Mouse (Mus musculus) liver, adult (tissue): ENCODE data around the gene 2700049A03Rik.

ENCODE experiments used
- GATA4 ChIP-seq: IDR thresholded peaks from 2 replicates; pipeline ENCODE4 v1.6.1; 2014; ENCODE audit warnings: mild to moderate bottlenecking, low read length; ENCODE audit not compliant: insufficient replicate concordance

Gene 2700049A03Rik

DNA sequence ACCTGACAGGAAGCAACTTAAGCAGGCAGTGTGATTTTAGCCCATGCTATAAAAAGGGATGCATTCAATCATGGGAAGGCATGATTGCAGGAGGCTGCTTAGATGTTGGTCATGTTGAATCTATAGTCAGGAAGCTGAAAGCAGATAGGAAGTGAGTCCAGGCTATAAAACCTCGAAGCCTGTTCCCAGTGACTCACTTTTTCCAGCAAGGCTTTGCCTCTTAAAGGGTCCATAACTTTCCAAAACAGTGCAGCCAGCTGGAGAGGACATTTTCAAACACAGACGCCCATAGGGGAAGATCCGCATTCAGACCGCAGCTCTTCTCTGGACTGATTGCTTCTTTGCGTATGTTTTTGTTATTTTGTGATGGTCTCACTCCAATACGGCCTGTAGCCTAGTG, 18.3 kb downstream of the 2700049A03Rik start:
- no peak for TF ChIP-seq GATA4

DNA sequence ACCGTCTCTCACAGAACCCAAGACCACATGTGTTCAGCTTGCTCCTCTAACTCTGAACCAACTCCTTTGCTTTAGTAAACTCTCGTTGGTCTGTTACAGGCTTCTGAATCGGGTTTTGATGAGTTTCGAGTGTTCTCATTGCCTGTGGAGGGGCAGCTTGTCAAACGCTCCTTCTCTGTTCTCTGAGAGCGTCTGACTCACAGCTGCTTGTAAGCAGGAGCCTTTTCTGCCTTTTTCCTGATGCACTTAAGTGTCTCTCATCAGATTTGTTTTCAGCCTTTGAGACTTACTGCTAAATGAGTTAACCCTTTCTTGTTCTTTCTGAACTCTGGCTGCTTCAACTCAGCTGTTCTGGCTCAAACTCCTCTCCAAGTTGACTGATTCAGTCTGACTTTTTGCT, 21.3 kb downstream of the 2700049A03Rik start:
- TF ChIP-seq GATA4, result no peak

DNA sequence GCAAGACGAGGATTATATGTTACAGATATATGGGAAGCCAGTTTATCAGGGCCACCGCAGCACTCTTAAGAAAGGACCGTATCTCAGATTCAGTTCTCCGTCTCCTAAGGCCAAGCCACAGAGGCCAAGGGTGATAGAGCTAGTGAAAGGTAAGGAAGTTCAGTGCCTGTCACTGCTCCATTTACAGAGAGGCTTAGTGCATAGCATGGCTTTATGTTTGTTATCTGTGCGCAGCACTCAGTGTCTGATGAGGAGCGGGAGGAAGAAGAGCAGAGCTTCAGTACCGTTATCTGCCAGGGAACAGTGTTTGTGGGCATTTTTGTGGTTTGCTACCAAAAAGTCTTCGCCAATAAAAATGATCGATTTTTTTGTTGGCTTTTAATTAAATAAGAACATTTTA, 27.8 kb downstream of the 2700049A03Rik start:
- no peak for TF ChIP-seq GATA4

DNA sequence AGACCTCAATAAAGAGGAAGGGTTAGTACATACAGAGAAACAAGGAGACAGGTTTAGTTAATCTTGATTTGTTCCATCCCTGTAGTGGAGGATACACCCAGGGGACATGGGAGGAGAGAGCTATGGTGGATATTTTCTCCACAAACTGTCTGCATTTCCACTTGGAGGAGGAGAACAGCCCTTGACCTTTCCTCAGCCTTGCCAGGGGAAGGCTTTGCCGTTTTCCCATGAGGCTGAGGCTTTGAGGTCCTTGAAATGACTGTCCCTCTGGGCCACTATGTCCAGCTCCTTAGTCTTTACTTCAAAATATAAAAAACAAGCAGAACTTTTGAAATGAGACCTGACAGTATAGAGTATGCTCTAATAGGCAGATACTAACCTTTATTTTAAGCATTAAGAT, 33.3 kb downstream of the 2700049A03Rik start:
- no peak for TF ChIP-seq GATA4

DNA sequence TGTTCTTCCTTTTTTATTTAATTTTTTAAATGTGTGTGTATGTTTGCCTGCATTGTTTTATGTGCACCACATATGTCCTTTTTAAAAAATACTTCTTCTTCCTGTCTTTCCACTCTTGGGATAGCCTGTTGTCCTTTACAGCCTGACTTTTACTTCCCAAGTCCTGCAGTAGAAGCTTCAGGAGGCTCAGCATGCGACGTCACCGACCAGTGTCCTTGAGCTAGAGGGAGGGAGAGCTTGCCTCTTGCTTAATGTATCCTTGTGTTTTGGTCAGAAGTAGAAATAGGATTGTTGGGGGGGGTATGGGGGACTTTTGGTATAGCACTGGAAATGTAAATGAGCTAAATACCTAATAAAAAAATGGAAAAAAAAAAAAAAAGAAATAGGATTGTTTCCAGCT, 47.1 kb downstream of the 2700049A03Rik start:
- TF ChIP-seq GATA4, result no peak

DNA sequence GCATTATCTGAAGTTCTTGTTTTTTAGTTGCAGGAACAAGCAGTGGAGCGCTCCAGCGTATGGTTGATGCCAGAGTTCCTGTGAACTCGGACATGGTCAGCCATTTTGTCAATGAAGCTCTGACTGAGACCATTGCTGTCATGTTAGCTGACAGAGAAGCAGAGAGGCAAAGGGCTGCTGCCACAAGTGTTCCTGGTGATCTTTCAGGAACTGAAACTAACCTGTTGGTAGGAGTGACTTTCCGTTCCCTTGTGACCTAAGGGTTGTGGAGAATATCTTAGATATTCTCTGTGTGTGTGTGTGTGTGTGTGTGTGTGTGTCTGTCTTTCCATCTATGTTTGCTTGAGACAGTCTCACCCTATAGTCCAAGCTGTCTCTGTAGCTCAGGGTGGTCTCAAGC, 47.7 kb downstream of the 2700049A03Rik start:
- TF ChIP-seq GATA4, result no peak

DNA sequence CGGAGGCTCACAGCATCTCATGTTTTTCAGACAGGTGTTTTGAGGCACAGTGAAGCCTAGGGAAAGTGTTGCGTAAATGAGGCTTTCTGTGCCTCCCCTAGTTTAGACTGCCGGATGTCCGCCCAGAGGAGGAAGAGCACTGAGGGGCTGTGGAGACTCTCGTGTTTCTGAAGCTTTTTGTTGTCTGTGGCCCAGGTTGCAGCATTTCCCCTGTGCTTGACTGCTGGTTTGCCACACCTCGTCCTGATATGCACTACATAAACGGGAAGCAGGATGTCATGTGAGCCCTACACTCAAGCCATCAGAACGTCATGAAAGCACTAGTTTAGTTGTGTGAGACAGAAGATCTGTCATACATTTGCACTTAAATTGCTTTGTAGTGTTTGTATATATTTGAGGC, 56.1 kb downstream of the 2700049A03Rik start:
- TF ChIP-seq GATA4, result no peak

DNA sequence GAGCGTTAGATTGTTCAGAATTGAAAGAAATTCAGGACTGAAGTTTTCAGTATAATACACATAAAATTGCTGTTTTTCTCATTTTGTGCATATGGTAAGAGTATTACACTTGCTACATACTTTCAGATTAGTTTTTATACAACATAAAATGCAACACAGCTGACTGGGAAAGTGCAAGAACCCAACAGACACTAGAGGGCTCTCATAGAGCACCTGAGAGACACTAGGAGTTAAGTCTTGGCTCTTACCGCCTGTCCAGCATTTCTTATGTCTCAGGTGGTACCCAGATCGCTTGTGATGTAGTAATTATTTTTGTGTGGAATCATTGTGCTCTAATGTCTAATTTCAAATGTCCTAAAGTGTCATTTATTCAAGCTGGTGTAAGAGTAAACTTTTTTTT, 61.0 kb downstream of the 2700049A03Rik start:
- TF ChIP-seq GATA4, result no peak

DNA sequence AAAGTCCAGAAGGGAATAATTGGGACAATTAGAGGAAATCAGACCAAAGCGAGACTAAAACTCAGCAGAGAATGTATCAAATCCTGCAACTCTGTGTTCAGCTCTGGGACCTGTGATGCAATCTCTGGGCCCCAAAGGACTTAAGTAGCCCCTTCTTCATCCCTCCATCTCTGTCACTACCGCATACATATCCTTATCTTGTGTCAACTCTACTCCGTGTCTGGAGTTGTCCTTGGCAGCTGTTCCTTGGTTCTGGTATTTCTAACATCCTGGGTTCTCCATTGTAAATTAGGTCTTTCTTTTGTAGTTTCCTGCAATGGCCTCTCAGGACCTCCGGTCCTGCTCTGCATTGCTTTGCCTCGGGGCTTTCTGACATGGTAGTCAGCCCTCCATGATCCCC, 65.1 kb downstream of the 2700049A03Rik start:
- no peak for TF ChIP-seq GATA4

DNA sequence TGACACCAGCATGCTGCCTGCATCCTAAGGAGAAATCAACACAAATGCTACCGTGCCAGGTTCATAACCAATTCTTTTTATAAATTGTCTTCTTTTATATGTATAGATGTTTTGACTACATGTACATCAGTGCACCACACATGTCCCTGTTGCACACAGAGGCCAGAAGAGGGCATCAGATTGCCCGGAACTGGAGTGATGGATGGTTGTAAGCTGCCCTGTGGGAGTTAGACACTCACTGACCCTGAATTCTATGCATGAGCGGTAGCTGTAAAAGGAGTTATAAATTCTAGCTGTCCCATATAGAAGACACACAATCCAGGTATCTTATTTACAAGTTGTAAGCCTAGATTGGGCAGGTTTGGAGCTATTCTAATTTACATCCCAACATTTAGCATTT, 67.7 kb downstream of the 2700049A03Rik start:
- no peak for TF ChIP-seq GATA4

DNA sequence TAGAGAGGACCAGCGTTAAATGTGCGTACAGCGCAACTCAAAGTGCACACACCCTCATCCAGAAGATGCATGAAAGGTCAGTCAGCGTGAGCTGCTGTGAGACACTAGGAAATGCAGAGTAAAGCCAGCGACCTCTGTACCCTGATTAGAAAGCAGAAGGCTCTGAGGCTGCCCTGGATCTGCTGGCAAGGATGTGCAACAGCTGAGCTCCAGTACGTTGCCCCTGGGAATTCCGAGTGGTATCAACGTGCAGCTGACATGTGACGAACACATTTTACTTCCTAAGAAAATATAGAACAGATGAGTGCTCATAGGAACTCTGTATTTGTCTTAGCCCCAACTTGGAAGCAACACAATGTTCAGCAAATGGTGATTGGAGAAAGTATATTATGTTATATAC, 80.5 kb downstream of the 2700049A03Rik start:
- peak; percentile 14; the same call in 1 of the 2 replicates for TF ChIP-seq GATA4

DNA sequence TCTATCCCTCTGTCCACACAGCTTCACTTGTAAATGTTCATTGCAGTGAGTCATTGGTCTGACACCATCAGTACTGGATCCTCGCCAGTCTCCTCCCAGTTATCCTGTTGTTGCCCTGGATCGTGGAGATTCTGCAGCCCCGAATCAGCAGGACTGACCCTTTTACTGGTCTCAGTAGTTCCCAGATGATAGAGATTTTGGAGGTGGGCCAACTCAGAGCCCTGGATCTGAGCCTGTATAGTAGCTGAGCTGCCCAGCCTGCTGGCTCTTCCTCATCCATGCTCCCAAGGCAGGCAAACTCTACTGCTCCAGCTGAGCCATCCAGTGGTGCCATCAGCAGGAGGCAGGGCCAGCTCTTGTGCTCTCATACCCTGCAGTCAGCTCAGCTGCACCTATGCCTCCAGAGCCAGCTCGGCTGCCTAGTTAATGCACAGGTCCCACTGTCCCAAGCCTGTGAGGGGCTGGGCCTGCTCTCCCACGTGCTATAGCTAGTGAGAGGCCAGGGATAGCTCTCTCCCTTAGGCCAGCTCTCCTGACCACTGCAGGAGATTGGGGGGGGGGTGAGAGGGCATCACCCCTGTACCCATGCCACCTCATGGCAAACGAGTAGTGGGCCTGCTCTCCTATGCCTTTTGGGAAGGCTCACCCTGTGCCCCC, 81.3 kb downstream of the 2700049A03Rik start:
- peak; percentile 56; the same call in 1 of the 2 replicates for TF ChIP-seq GATA4

DNA sequence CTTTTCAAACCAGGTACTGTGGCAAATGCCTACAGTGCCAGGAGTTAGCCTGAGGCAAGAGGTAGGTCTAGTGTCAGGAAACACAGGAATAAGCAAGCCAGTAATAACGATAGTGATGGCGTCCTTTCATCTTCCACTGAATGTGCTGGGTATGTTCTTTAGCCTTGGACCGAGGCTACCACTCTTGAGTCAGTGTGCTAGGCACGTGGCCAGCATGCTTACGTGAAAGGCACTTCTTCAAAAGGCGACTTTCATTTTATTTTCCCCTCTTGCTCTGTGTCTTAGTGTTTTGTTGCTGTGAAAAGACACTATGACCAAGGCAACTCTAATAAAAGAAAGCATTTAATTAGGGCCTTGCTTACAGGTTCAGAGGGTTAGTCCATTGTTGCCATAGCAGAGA, 86.1 kb downstream of the 2700049A03Rik start:
- TF ChIP-seq GATA4, result no peak

DNA sequence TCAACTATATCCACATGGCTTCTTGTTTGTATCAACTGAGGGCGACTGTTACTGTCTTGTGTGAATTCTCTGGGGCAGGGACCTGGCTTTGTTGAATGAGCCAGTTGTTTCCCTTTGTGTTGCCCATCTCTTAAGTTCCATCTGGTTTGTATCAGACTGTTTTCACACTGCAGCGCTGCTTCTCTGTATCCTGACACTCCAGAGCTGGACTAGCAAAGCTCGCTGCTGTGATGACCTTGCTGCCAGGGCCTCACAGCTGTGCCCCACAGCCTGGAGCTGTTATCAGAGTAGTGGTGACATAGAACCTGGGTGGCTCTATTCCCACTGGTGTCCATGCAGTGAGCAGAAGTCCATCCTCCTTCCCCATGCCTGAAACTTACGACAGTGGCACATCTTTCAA, 91.1 kb downstream of the 2700049A03Rik start:
- TF ChIP-seq GATA4, result no peak

DNA sequence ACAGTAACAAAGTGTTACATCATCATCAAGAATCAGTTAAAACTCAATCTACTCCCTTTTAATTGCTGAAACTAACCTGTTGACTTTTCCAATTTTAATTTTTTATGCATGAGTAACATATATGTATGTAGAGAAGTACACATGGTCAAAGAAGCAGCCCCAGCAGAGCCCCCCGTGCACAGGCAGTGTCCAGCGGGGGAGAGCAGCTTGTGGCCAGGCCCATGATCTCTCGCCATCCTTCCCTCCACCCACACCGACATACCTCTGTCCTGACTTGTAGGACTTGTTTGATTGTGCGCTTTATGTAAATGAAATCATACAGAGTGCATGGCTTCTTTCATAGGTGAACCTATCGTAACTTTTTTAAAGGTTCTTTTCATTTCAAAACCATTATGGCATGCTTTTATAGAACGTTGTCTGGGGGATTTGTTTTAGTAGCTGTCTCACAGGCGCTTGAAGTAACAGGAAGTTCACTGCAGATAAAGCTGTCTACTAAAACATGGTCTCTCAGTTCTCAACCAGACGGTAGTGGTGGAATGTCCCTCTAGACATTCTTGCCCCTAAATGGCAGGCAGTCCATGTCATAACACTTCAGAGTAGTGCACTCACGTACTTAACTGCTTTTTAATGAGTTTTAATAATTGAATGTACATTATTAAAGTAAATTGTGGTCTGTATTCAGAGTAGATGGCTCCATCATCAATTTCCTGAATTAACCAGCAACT, 92.4 kb downstream of the 2700049A03Rik start:
- TF ChIP-seq GATA4, result no peak

DNA sequence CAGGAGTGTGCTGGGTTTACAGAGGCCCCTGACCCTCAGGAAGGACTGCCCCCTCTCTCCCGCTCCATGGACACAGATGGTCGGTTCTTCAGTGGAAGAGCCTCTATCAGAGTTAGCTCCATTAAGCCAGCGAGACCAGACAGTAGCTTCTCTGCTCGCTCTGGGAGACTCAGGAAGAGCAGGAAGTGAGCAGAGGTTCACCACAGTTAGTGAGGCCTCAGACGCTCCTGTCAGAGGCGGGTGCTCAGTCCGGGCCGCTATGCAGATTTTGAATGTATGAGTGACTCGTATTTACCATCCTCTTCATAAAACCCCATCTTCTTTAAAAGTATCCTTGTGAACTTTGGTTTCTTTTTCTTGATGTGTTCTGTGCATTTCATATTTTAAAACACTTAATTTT, 94.9 kb downstream of the 2700049A03Rik start:
- TF ChIP-seq GATA4, result no peak

DNA sequence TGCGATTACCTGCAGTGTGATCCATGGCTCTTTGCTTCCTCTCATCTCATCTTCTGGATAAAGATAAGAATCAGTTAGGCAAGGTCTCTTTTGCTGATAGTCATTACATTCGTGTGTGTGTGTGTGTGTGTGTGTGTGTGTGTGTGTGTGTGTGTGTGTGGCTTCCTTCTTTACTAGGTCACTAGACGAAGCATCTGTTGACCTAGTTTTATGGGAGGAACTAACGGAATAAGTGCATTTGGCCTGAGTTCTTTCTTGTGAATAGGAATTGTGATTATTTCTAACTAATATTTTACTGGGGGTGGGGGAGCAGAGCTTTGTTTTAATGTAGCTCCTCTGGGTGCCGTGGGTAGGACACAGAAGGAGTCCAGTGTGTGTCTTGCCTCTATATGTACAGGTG, 96.8 kb downstream of the 2700049A03Rik start:
- TF ChIP-seq GATA4, result no peak
